Mouse (Mus musculus) liver, embryonic 12.5 days (tissue): ENCODE measurements around the gene Tbc1d15. TPM values are rescaled to one million over a fixed set of nuclear protein-coding genes. Genes with fewer than 3 reads are reported as not detected.

Experiments
- ATAC-seq: fragments of 200-750 bp; cut with Nextera tagmentation; 2 replicates; pipeline ENCODE4 v1.8.0; 2017; ENCODE audit warnings: moderate number of reproducible peaks, mild to moderate bottlenecking, moderate library complexity
- H3K27ac ChIP-seq: fragments of 300-500 bp; sonication (generic); 2 replicates; pipeline ENCODE4 v1.5.1; 2016; ENCODE audit warnings: mild to moderate bottlenecking
- H3K27me3 ChIP-seq: fragments of 300-500 bp; sonication (generic); replicated peaks from 2 replicates; pipeline ENCODE4 v1.6.1; 2016; ENCODE audit warnings: mild to moderate bottlenecking, moderate library complexity
- H3K36me3 ChIP-seq: fragments of 300-500 bp; sonication (generic); 2 replicates; pipeline ENCODE4 v1.6.1; 2016; ENCODE audit warnings: mild to moderate bottlenecking, moderate library complexity
- H3K4me1 ChIP-seq: fragments of 300-500 bp; sonication (generic); 2 replicates; pipeline ENCODE4 v1.6.1; 2016
- H3K4me2 ChIP-seq: fragments of 300-500 bp; sonication (generic); 2 replicates; pipeline ENCODE4 v1.6.1; 2016; ENCODE audit warnings: mild to moderate bottlenecking, moderate library complexity
- H3K4me3 ChIP-seq: fragments of 300-500 bp; sonication (generic); 2 replicates; pipeline ENCODE4 v1.5.1; 2016; ENCODE audit warnings: mild to moderate bottlenecking, moderate library complexity
- H3K9ac ChIP-seq: fragments of 300-500 bp; sonication (generic); 2 replicates; pipeline ENCODE4 v1.6.1; 2016; ENCODE audit warnings: mild to moderate bottlenecking, moderate library complexity
- H3K9me3 ChIP-seq: fragments of 300-500 bp; sonication (generic); replicated peaks from 2 replicates; pipeline ENCODE4 v1.6.1; 2016; ENCODE audit warnings: mild to moderate bottlenecking, moderate library complexity
- WGBS: fragments of 180-500 bp; shearing (Covaris S2); methylation state at CpG from one replicate; pipeline ENCODE4 v1.1.7; 2016; ENCODE audit not compliant: insufficient replicate concordance; 5-methylcytosine and 5-hydroxymethylcytosine counted together
- polyA plus RNA-seq: library from polyadenylated mRNA; unstranded; fragments of >200 nt; fragmentation: Nextera tagmentation; extraction: Ambion mirVana; gene quantifications from 2 replicates; pipeline ENCODE4 v1.2.1, GENCODE M21; 2016

The Tbc1d15 gene
- polyA plus RNA-seq, 1 experiment from 2014 or later: 45.0 TPM

DNA sequence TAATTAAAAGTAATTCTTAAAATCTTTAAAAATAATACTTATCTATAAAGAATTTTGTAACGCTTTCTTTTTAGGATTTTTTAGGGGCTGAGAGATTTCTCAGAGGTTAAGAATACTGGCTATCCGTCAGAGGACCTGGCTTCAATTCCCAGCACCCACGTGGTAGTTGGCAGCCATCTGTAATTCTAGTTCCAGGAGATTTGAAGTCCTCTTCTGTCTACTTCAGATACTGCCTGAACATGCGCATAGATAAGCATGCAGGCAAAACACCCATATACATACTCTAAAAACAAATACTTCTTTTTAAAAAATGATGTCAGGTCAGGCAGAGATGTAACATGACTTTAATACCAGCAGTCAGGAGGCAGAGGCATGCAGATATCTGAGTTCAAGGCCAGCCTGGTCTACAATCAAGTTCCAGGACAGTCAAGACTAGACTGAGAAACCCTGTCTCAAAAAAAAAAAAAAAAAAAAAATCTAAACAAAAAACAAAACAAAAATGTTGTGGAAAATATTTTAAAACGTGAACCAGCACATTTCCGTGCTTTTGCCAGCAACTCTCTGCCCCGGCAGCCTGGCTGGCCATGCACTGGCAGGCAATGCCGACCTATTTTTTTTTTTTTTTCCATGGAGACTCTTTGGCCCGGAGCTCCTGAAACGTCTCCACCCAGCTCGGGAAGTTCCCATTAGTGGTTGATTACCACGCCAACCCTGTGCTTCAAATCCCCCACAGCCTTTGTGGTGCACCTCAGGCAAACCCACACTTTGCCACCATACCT, 19.5 kb upstream of the Tbc1d15 start:
- H3K9ac ChIP-seq: no peak overlapping the region
- H3K4me3 ChIP-seq: no peak overlapping the region
- H3K36me3 ChIP-seq: no peaks in the 10 kb centered on the region
- no peaks in the 10 kb centered on the region for H3K4me1 ChIP-seq
- H3K27ac ChIP-seq: no peak overlapping the region
- no peaks in the 10 kb centered on the region for H3K27me3 ChIP-seq
- no peaks in the 10 kb centered on the region for H3K9me3 ChIP-seq
- ATAC-seq: no peak
- H3K4me2 ChIP-seq: no peak overlapping the region
- WGBS: 74% methylated on average over 12 of the region's 12 CpGs

DNA sequence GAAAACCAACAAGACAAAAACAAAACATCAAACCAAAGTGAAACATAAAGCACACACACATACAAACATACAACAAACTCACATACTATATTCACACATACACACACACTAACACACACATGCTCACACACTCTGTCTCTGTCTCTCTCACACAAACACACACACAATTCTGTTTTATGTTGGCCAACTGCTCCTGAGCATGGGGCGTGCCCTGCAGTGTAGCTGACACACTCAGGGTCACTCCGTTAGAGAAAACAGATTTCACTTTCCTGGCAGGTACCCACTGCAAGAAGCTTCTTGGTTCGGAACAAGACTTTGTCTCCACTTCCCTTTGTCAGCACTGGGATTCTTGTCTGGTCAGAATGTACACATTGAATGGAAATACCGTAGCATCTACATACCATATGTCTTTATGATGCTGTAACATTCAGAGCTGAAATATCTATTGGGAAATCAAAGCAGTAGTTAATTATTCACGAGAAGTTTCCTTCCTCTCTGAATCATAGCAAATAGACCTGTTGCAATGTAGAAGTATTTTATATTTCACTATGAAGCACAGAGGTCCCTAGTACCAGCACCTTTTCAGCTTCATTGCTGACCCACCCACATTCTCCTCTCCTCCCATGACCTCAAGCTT, 11.8 kb upstream of the Tbc1d15 start:
- H3K9me3 ChIP-seq: no peaks in the 10 kb centered on the region
- ATAC-seq: peak; percentile 58; the same call in 1 of the 2 replicates
- 50% methylated on average over 5 of the region's 5 CpGs for WGBS
- no peaks in the 10 kb centered on the region for H3K4me1 ChIP-seq
- H3K4me2 ChIP-seq: no peak overlapping the region
- no peak overlapping the region for H3K4me3 ChIP-seq
- no peaks in the 10 kb centered on the region for H3K27me3 ChIP-seq
- no peak overlapping the region for H3K9ac ChIP-seq
- no peak overlapping the region for H3K27ac ChIP-seq
- no peaks in the 10 kb centered on the region for H3K36me3 ChIP-seq

DNA sequence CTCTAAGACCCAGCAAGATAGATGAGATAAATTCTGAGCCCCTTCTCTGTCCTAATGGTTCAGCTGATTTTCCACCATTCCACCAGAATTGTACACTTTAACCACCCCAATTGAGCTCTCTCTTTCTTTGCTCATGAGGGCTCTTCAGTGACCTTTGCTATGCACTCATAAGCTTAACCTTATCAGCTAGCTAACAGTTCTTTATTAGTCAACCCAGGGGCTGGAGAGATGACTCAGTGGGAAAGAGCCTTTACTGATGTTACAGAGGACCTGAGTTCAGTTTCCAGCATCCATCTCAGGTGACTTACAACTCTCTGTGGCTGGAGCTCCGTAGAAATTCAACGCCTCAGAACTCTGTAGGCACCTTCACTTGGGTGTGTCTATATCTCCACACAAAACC, 11.0 kb upstream of the Tbc1d15 start:
- no peak overlapping the region for H3K4me2 ChIP-seq
- H3K4me3 ChIP-seq: no peak overlapping the region
- H3K27me3 ChIP-seq: no peaks in the 10 kb centered on the region
- no peak overlapping the region for H3K27ac ChIP-seq
- no peak overlapping the region for H3K9ac ChIP-seq
- H3K36me3 ChIP-seq: no peaks in the 10 kb centered on the region
- ATAC-seq: no peak
- H3K4me1 ChIP-seq: no peaks in the 10 kb centered on the region
- H3K9me3 ChIP-seq: no peaks in the 10 kb centered on the region
- 78% methylated on average over 2 of the region's 2 CpGs for WGBS

DNA sequence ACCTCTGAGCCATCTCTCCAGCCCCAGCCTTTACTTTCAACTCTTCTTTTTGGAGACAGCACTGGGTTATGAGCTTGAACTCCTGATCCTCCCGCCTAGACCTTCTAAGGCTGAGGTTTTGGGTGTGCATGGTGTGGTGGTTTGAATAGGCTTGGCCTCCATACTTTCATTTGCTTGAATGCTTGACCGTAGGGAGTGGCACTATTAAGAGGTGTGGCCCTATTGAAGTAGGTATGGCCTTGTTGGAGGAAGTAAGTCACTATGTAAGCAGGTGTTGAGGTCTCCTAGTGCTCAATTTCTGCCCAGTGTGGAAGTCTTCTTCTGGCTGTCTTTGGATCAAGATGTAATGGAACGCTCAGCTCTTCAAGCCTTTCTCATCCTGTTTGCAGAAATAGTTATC, 10.2 kb upstream of the Tbc1d15 start:
- Histone ChIP-seq H3K9ac (no peak overlapping the region), H3K27ac (no peak overlapping the region), H3K27me3 (no peaks in the 10 kb centered on the region), H3K36me3 (no peaks in the 10 kb centered on the region), H3K4me1 (no peaks in the 10 kb centered on the region), H3K9me3 (no peaks in the 10 kb centered on the region), H3K4me3 (no peak overlapping the region), H3K4me2 (no peak overlapping the region)
- no peak for ATAC-seq
- 62% methylated on average over 3 of the region's 3 CpGs for WGBS

DNA sequence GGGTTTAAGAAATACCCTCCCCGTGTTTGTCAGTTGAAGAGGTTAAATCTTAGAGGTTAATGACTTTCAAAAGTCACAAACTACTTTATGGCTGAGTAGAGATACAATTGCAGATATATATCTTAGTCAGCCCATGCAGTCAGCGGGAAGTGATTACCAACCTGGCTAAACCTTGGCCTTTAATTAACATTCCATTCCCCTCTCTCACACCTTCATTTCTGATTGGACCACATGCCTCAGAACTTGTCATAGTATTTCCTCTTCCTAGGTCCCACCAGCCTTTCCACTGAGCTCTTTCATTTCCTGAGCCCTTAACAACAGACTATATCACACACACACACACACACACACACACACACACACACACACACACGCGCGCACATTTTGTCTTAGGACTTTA, 4.9 kb upstream of the Tbc1d15 start:
- Histone ChIP-seq H3K9me3 (no peaks in the 10 kb centered on the region), H3K4me2 (no peak overlapping the region), H3K36me3 (no peaks in the 10 kb centered on the region), H3K9ac (no peak overlapping the region), H3K4me1 (peaks cover 9% of the 10 kb centered on the region), H3K27ac (no peak overlapping the region), H3K4me3 (no peak overlapping the region), H3K27me3 (no peaks in the 10 kb centered on the region)
- no peak for ATAC-seq
- WGBS: 51% methylated on average over 5 of the region's 5 CpGs

DNA sequence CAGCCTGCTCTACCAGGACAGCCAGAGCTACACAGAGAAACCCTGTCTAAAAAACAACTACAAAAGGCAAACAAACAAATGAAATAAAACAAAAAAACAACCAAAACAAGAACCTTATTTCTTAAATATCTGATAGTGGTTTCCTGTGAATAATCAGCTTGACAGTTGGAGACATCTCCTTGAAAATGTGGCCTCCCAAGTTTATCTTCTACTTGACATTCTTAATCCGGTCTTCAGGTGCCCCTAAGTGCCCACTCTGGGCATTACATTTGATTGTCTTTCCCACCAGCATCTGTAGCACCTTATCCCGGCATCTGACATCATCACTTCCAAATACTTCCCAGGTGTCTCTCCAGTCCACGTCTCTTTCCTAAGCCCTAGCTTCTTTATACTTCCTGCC, 2.3 kb upstream of the Tbc1d15 start:
- no peak for ATAC-seq

DNA sequence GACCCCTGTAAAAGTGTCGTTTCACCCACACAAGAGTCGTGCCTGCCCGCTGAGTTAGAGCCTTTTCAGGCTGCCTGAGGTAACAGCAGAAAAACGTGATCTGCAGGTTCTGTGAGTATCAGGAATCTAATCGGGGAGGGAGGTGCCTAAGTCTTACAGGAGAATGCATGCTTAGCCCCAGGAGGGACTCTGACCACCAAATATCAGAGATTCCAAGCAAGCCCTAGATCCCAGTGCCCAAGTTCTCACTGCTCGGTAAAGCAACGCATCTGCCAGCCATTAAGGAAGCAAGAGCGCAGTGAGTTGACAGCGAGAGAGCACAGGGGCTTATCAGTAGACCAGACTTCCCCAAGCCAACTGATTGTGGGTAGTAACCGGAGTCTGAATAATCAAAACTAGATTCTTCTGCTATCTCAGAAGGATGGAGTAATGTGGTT, 1.1 kb upstream of the Tbc1d15 start:
- peak overlapping the region; percentile 91 for H3K4me3 ChIP-seq
- 1% methylated on average over 10 of the region's 10 CpGs for WGBS
- no peaks in the 10 kb centered on the region for H3K9me3 ChIP-seq
- H3K4me2 ChIP-seq: peak overlapping the region; percentile 93
- H3K27ac ChIP-seq: peak overlapping the region; percentile 88
- ATAC-seq: peak; percentile 42
- peak overlapping the region; percentile 67 for H3K9ac ChIP-seq
- no peaks in the 10 kb centered on the region for H3K27me3 ChIP-seq
- peaks cover 41% of the 10 kb centered on the region for H3K4me1 ChIP-seq
- H3K36me3 ChIP-seq: no peaks in the 10 kb centered on the region

More for the DNA sequence above, 2.3 kb upstream of the Tbc1d15 start:
- Histone ChIP-seq H3K9ac (no peak overlapping the region), H3K4me1 (peaks cover 30% of the 10 kb centered on the region), H3K4me2 (no peak overlapping the region), H3K27me3 (no peaks in the 10 kb centered on the region), H3K4me3 (no peak overlapping the region), H3K27ac (no peak overlapping the region), H3K9me3 (no peaks in the 10 kb centered on the region), H3K36me3 (no peaks in the 10 kb centered on the region)
- WGBS: 45% methylated on average over 3 of the region's 3 CpGs

DNA sequence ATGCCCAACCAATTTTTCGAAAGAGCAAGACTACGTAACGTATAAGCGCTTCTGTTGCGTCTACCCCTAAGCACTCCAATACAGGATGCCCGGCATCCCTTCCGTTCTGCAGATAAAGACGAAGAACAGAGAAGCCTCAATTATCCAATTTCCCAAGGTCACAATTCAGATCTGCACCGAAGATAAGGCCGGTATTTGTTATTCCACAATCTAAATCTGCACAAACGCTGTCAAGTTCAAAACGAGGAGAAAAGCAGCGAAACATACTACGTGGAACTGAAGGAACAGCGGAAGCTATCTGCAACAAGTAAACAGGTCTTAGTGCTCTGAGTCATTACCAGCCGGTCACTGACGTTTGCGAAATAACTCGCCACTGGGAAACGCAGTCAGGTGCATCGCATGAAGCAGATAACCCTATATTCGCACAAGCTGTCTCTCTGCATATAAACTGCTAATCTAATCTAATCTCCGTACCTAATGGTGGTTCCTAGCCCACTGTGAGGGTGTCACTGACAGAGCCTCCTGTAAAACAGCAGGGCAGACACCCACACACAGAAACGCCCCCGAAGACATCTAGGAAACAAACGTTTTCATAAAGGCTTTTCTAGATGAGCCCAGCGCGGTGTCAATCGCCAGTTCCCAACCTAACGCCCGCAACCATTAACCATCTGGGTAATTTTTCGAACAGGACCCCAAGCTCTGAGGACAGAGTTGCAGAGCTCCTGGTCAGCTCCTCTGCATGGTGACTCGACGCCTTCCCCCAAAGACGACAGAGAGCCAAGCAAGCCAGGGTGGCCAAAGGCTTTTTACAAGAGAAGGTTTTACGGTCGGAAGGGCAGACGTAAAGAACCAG, 806 bp downstream of the Tbc1d15 start:
- Histone ChIP-seq H3K27ac (peak overlapping the region; percentile 89), H3K36me3 (no peaks in the 10 kb centered on the region), H3K9ac (peak overlapping the region; percentile 92), H3K4me3 (peak overlapping the region; percentile 91), H3K9me3 (no peaks in the 10 kb centered on the region), H3K4me2 (peak overlapping the region; percentile 93), H3K27me3 (no peaks in the 10 kb centered on the region), H3K4me1 (peaks cover 58% of the 10 kb centered on the region)
- 10% methylated on average over 37 of the region's 38 CpGs for WGBS
- peak; percentile 9; the same call in 1 of the 2 replicates for ATAC-seq

DNA sequence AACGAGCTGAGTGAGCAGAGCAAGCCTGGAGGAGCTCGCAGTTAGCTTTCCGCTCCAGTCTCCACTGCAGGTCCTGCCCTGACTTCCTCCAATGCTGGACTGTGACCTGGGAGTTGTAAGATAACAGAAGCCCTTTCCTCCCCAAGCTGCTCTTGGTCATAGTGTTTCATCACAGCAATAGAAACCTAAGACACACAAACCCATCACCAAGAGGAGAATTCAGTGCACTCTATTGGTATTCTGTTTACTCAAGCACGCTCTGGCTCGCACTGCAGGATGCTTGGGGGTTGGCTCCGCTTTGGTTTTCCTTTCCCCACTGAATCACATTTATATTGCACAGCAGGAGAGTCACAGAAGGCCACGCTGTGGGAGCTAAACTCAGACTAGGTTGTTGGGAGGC, 3.2 kb downstream of the Tbc1d15 start:
- Histone ChIP-seq H3K4me3 (peak overlapping the region; percentile 12; the same call in 1 of the 2 replicates), H3K9ac (peak overlapping the region; percentile 50), H3K36me3 (no peaks in the 10 kb centered on the region), H3K4me2 (peak overlapping the region; percentile 58), H3K9me3 (no peaks in the 10 kb centered on the region), H3K27ac (peak overlapping the region; percentile 63), H3K4me1 (peaks cover 76% of the 10 kb centered on the region), H3K27me3 (no peaks in the 10 kb centered on the region)
- ATAC-seq: no peak
- 6% methylated on average over 7 of the region's 7 CpGs for WGBS

DNA sequence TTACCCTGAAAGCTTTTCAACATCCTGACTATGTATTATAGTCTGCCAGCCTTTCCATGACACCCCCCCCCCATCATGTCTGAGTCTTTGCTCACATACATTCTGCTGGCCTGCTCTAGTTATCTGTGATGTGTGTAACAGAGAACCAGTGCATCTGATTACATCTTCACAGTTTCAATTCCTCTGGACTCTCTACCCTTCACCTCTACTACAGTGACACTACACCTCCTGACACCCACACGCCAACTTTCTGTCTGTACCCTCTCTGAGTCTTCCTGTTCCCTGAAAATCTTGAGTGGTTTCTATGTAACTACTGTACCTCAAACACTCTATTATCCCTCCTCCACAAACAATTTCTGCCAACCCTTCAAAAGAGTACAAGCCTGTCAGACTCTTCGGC, 5.8 kb downstream of the Tbc1d15 start:
- H3K4me1 ChIP-seq: peaks cover 80% of the 10 kb centered on the region
- peaks cover 3% of the 10 kb centered on the region for H3K36me3 ChIP-seq
- no peak overlapping the region for H3K9ac ChIP-seq
- no peaks in the 10 kb centered on the region for H3K9me3 ChIP-seq
- WGBS: 75% methylated on average over 2 of the region's 2 CpGs
- H3K27me3 ChIP-seq: no peaks in the 10 kb centered on the region
- no peak for ATAC-seq
- H3K4me3 ChIP-seq: no peak overlapping the region
- no peak overlapping the region for H3K4me2 ChIP-seq
- no peak overlapping the region for H3K27ac ChIP-seq

DNA sequence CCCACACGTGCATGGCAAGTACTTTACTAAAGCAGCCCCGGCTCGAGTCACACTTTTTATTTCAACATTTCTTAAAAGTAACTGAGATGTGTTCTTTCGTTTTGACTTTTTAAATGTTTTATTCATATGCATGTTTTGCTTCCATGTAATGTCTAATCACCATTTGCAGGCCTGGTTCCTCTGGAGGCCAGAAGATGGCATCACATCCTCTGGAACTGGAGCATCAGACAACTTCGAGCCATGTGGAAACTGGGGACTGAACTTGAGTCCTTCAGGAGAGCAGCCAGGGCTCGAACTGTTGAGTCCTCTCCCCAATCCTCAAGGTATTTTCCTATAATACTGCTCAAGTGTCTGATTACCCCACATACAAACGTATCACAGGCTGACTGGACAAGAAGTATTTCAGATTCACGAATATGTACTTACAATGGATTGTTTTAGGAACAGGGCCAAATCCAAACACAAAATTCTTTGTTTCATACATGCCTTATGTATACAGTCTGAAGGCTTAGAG, 10.1 kb downstream of the Tbc1d15 start:
- ATAC-seq: no peak

More for the DNA sequence above, 10.1 kb downstream of the Tbc1d15 start:
- Histone ChIP-seq H3K9ac (no peak overlapping the region), H3K4me3 (no peak overlapping the region), H3K4me1 (peaks cover 54% of the 10 kb centered on the region), H3K4me2 (no peak overlapping the region), H3K27ac (no peak overlapping the region), H3K27me3 (no peaks in the 10 kb centered on the region), H3K36me3 (peaks cover 37% of the 10 kb centered on the region), H3K9me3 (no peaks in the 10 kb centered on the region)
- 69% methylated on average over 8 of the region's 8 CpGs for WGBS
